8 mouse cellular contexts compared by ENCODE assay signal in genomic region chr1:60860357-60860946, GRCm38 (mm10). TPM values are rescaled to one million over a fixed set of nuclear protein-coding genes. Genes with fewer than 3 reads are reported as not detected.
DNase-seq lines count a peak whose midpoint lies in the region; ATAC-seq and TF ChIP-seq lines count a peak whose summit lies in the region.

No protein-coding gene starts in this region.

- no peaks in the 10 kb centered on the region for H3K36me3 ChIP-seq in kidney, adult 2 months (ENCODE audit: control insufficient read depth, insufficient read depth, low read length)
- no peaks in the 10 kb centered on the region for H3K36me3 ChIP-seq in embryonic facial prominence, embryonic 10.5 days (replicated peaks)
- H3K36me3 ChIP-seq in limb, embryonic 14.5 days (ENCODE audit: control insufficient read depth, insufficient read depth, low read length), result no peaks in the 10 kb centered on the region

- no peaks in the 10 kb centered on the region for H3K27me3 ChIP-seq in kidney, adult 2 months (replicated peaks; ENCODE audit: control insufficient read depth, insufficient read depth, low read length)
- H3K27me3 ChIP-seq in embryonic facial prominence, embryonic 10.5 days (replicated peaks; ENCODE audit: low read depth, poor library complexity, severe bottlenecking), result no peaks in the 10 kb centered on the region
- no peaks in the 10 kb centered on the region for H3K27me3 ChIP-seq in limb, embryonic 14.5 days (ENCODE audit: control insufficient read depth, insufficient read depth, low read length)

- no peak overlapping the region for H3K9ac ChIP-seq in limb, embryonic 14.5 days (ENCODE audit: low read depth, low read length, severe bottlenecking)

- H3K27ac ChIP-seq in kidney, adult 2 months (ENCODE audit: insufficient read depth, low read depth, low read length), result no peak overlapping the region
- H3K27ac ChIP-seq in embryonic facial prominence, embryonic 10.5 days (replicated peaks), result no peak overlapping the region
- no peak overlapping the region for H3K27ac ChIP-seq in limb, embryonic 14.5 days (replicated peaks; ENCODE audit: low read depth, low read length)

- H3K4me2 ChIP-seq in limb, embryonic 14.5 days (replicated peaks; ENCODE audit: low read depth, low read length, severe bottlenecking), result no peak overlapping the region

- 12% methylated on average over 3 of the region's 3 CpGs for WGBS in kidney, adult 2 months
- 30% methylated on average over 3 of the region's 3 CpGs for WGBS in embryonic facial prominence, embryonic 10.5 days
- 25% methylated on average over 3 of the region's 3 CpGs for WGBS in limb, embryonic 14.5 days

- no peak overlapping the region for H3K4me3 ChIP-seq in kidney, adult 2 months (ENCODE audit: insufficient read depth, low read depth, low read length)
- H3K4me3 ChIP-seq in embryonic facial prominence, embryonic 10.5 days, result no peak overlapping the region
- H3K4me3 ChIP-seq in limb, embryonic 14.5 days (replicated peaks; ENCODE audit: low read length), result no peak overlapping the region

- H3K4me1 ChIP-seq in kidney, adult 2 months (ENCODE audit: control insufficient read depth, insufficient read depth, low read length), result no peaks in the 10 kb centered on the region
- peaks cover 11% of the 10 kb centered on the region for H3K4me1 ChIP-seq in embryonic facial prominence, embryonic 10.5 days
- H3K4me1 ChIP-seq in limb, embryonic 14.5 days (ENCODE audit: control insufficient read depth, insufficient read depth, low read length), result peaks cover 12% of the 10 kb centered on the region

- no peak for TF ChIP-seq POLR2A in kidney, adult 2 months (IDR thresholded peaks at IDR 0.05; ENCODE audit: low read depth, low read length)
- TF ChIP-seq POLR2A in limb, embryonic 14.5 days (IDR thresholded peaks at IDR 0.05; ENCODE audit: borderline replicate concordance, extremely low read depth, insufficient read depth, insufficient read length), result no peak

- peak; percentile 38 for DNase-seq in kidney, adult 2 months
- DNase-seq in kidney, postnatal 25 days, result no peak
- DNase-seq in MEL-GATA-1-ER (ENCODE audit: extremely low read depth, low read depth), result peak; percentile 20
- peak; percentile 56 for DNase-seq in embryonic facial prominence, embryonic 10.5 days (ENCODE audit: low spot score)
- peak; percentile 52 for DNase-seq in heart, postnatal 4 days
- DNase-seq in limb, embryonic 14.5 days (ENCODE audit: low spot score), result peak; percentile 77
- peak; percentile 56 for DNase-seq in neural tube, embryonic 10.5 days (ENCODE audit: extremely low spot score, low spot score)
- no peak for DNase-seq in testis, postnatal 10 days (ENCODE audit: low spot score)

- ATAC-seq in limb, embryonic 14.5 days (ENCODE audit: low FRiP score, low read depth), result peak; percentile 77; the same call in 1 of the 2 replicates

- no peaks in the 10 kb centered on the region for H3K9me3 ChIP-seq in embryonic facial prominence, embryonic 10.5 days
- H3K9me3 ChIP-seq in limb, embryonic 14.5 days (ENCODE audit: control insufficient read depth, low read length), result no peaks in the 10 kb centered on the region

- peak; percentile 22; the same call in 1 of the 2 replicates for TF ChIP-seq CTCF in kidney, adult 2 months (conservative IDR thresholded peaks at IDR 0.05; ENCODE audit: insufficient read depth, insufficient read length, low read depth, low read length)

RNA-seq across cellular contexts. Expression of gene Ctla4, which starts 26.3 kb away (rescaled TPM):
- 0.27 TPM in 1 of 2 replicates, not detected in the other for polyA plus RNA-seq in kidney, adult 2 months (2012; rRNA removed)
- polyA plus RNA-seq in embryonic facial prominence, embryonic 10.5 days (2016; fragmentation: Nextera tagmentation; extraction: Ambion mirVana), result not detected in 2 replicates
- not detected for total RNA-seq in heart, postnatal 4 days (2021)
- 0.26 and 0.33 TPM in 2 replicates for polyA plus RNA-seq in limb, embryonic 14.5 days (2012; rRNA removed)
- 0.34 and 0.40 TPM in 2 replicates for polyA plus RNA-seq in limb, embryonic 14.5 days (2014; fragmentation: Nextera tagmentation; extraction: Ambion mirVana)

Comparison
In these comparisons a context has a peak if more than half of its experiments do, and no peak if none do; other contexts are left out.
1. DNase-seq: peak in kidney, adult 2 months (single experiment), MEL-GATA-1-ER (single experiment), embryonic facial prominence, embryonic 10.5 days (single experiment), heart, postnatal 4 days (single experiment), limb, embryonic 14.5 days (single experiment) and neural tube, embryonic 10.5 days (single experiment); none in kidney, postnatal 25 days (0 of 2) and testis, postnatal 10 days (single experiment).